Mouse (Mus musculus) MEL-GATA-1-ER (cell line): Measurements from ENCODE around the gene Jpt2.
"Not testable (repeated sequence)": the region's sequence is repeated elsewhere in the genome, so short reads cannot be mapped to it uniquely, and the experiment has no call there.

ENCODE experiments used
- DNase-seq: peaks from one replicate; pipeline ENCODE4 v3.0.0-alpha.2; 2012; ENCODE audit warnings: low read depth; ENCODE audit errors: extremely low read depth

Jpt2 gene

DNA sequence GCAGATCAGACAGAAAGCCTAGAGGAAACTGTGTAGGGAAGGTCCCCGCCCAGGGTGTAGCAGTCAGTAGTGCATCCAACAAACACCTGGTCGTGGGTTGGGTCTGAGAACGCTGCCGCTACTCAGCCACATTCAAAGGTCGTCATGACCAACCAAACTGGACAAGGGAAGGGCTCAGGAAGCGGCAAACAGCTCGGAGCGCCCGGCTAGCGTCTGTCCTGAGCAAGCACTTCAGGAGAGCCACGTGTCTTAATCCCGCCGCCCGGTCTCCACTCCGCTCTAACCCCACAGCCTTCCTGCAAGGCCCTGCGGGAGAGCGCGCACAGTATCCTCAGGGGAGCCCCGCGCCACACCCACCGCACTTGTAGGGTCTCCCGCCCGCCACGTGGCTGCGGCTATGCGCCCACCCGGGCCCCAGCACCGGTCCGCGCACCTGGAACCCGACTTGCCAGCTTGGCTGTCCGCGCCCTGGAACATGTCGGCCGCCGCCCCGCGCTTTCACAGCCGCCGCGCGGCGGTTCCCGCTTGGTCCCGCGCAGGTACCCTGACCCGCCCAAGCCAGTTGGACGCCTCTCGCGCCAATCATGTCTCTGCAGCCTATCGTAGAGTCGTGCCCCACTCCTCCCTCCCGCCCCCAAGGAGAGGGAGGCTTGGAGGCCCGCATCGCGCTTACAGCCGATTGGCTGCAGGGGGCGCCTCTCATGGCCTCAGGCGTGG lies at the start of gene Jpt2:
Jpt2 (minus strand) TSS at position 555 of the 717 bp plus-strand sequence.
- DNase-seq = peak; percentile 81

DNA sequence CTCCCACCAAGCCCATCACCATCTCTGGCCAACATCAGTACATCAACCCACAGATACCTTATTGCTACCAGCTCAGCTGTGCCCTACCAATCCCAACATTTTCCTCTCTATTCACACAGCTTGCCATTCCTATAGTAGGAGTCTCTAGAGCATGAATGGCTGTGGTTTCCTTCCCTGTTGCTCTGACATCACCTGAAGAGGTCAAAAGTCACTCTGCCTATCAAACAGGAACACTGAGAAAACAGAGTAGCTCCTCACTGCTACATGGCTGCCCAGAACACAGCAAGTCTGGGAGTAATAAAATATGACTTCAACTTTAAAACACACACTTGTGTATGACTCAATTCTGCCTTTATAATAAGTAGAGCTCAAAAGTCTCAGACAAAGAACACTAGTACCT lies 47.0 kb upstream of the Jpt2 start:
- no peak for DNase-seq

DNA sequence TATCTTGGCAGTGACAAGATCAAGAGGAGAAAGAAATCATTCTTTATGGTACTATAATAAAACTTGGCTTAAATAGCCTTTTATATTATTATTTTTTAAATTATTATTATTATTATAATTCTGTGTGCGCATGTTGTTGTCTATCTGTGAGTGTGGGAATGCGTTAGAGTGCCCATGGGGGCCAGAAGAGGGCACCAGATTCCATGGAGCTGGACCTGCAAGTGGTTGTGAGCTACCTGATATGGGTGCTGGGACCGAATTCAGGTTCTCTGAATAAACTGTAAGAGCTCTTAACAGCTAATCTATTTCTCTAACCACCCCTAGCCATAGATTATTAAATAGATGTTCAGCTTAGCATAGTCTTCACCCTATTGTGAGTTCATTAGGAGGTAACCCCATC lies 44.6 kb upstream of the Jpt2 start:
- DNase-seq = no peak

DNA sequence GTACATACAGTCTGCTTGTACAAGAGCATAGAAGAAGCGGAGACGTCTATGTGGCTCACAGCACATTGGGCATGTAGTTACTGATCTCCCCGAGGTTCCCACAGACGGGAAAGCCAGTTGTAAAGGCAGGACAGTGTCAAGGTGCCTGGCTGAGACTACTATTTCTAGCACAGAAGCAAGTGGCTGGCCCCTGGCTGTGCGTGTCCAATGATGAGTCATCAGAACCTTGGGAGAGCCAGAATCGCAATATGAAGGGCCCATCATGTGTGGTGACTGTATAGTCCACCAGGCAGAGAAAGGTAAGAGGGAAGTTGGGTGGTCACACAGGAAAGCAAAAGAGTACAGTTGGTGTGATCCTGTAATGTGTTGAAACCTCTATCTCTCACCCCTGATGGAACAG lies 34.2 kb upstream of the Jpt2 start:
- no peak for DNase-seq

DNA sequence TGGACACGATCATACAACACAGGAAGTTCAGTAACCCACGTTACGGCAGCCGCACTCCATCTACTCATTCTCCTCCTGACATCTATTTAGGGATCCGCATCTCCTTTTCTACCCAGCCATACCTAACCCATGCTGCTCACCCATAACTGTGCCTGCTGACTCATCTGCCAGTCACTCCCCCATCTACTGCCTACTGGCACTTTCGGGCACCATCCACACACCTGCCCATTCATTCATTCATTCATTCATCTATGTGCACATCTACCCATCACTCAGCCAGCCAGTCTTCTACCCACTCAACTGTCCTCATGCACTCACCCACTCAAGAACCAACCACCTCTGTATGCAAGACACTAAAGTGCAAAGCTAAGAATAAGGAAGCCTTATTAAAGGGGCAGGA lies 26.7 kb upstream of the Jpt2 start:
- no peak for DNase-seq

DNA sequence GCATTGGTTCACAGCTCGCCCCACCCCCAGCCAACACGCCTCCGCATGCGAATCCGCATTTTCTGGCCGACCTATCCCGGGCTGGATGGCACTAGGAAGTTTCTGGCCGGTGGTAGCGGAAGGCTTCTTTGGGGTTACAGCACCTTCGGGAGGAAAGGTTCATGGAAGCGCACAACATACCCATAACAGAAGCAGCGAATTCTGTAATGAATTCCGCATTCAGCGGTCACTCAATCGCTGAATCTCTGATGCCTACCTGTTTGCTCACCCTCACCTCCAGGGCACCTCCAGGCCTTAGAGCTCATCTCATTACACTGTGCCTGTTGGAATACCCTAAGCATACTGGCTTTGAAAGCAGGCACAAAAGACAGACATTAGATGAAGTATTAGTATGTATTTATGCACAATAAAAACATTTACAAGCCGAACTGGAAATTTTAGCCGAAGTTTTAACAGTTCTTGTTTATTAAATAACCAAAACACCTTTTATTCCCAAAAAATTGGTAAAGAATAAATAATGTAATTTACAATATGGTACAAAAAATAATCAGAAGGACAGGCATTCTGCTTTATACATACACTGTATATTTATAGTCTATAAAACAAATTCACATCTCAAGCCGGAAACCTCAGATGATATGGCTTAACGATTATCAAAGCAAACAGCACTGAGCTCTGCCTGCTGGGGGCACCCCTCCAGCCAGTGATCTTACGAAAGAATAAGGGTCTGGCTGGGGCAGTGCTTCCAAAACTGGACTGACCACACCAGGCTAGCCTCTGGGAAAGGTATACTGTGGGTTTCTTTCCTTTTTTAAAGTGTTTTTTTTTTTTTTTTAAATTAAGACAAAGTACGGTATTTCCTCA lies 595 bp upstream of the Jpt2 start:
- peak; percentile 2 for DNase-seq

DNA sequence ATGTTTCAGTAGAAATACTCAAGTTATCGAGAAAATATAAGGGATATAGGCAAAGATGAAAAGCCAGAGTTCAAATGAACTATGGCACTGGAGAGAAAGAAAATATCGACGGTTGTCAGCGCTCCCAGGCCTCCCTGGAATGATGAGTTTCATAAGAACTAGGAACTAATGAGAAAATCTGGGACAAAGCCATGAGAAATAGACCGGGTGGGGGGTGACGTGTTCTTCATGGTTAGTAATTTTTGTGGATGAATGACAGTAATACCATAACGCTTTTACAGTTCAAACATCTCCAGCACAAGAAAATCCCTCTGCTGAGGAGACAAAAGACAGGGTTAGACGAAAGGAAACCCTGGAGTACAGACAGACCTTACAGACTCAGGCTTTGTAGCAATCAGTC lies 1.1 kb downstream of the Jpt2 start:
- no peak for DNase-seq

DNA sequence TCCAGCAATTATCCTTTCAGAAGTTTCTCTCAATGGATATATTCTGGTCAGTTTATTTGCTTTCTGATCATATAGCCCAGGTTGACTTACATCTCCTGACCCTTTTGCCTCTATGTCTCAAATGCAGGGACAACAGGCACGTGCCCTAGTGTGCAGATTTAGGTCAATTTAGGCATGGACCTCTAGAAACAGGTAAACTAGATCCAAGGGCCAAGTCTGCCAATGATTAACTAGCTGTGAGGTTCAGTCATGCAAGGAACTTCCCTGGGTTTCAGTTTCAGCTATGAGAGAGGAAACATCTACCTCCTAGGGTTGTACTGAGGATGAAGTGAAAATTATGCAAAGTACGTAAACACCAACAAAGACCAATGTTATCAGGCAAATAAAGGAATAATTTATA lies 7.2 kb downstream of the Jpt2 start:
- DNase-seq = no peak

DNA sequence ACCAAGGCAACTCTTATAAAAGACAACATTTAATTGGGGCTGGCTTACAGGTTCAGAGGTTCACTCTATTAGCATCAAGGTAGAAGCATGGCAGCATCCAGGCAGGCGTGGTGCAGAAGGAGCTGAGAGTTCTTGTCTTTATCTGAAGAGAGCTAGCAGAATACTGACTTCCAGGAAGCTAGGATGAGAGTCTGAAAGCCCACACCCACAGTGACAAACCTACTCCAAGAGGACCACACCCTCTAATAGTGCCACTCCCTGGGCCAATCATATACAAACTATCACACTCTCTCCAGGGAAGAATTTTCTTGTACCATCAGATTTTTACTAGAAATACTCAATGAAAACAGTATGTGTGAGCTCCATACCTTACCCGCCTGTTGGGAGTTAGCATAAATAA lies 9.8 kb downstream of the Jpt2 start:
- DNase-seq = no peak

DNA sequence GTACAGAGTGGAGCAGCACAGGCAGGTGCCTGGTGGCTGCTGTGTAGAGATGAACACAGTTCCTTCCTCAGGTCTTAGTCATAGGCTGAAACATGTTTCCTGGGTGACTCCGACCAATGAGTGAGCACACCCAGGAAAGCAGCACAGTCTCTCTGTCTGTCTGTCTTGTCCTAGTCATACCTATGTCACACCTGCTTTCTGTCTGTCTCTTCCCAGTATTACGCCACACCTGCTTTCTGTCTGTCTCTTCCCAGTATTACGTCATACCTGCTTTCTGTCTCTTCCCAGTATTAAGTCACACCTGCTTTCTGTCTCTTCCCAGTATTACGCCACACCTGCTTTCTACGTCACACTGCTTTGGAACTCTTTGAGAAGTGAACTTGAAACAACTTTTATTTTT lies 12.3 kb downstream of the Jpt2 start:
- DNase-seq = no peak

DNA sequence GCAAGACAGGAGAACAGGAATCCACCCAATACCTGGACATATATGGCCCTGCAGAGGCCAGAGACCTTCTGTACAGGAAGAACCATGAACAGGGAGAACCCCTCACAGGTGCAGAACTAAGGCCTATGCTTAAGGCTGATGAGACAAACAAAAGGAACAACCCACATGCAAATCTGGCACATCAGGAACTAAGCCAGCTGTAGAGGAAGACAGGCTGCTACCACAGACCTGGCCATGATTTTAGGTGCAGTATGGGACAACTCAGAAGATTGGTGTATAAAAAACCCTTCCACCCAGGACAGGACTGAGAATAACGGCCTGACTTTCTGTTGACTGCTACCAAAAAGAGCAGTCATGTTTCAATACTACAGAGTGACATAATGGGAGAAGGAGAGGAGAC lies 16.9 kb downstream of the Jpt2 start:
- not testable (repeated sequence) for DNase-seq

DNA sequence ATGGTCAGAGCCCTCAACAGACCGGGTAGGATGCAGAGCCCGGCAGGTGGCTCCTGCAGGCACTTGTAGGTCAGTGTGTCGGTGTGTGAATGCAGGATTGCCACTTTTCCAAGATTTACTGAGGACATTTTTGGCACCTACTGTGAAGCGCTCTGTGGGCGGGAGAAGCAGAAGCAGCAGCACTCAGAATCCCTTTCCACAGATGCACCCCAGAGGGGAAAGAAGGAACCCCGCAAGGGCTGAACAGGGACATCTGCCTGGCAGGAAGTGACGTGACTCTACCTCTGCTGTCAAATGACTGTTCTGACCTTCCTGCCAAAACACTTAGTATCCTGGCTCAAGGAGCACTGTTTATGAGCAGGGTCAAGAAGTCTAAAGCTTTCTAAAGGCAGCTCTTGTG lies 17.5 kb downstream of the Jpt2 start:
- no peak for DNase-seq

DNA sequence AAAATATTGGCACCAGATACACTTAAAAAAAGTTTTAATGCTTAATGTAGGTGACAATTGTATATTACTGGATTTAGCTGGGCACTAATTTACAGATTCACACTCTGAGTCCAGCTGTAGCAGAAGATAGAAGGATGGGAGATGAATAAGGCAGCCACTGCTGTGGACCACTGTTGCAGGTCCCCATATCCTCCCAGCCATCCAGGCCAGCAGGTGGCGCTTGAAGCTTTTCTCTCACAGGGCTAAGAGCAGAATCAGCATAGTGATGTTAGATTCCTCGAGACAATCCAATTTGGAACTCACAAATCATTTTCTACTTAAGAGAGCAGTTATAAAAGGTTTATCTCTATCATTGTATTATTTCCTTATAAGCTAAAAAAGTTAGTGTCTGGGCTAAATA lies 18.0 kb downstream of the Jpt2 start:
- DNase-seq = not testable (repeated sequence)

DNA sequence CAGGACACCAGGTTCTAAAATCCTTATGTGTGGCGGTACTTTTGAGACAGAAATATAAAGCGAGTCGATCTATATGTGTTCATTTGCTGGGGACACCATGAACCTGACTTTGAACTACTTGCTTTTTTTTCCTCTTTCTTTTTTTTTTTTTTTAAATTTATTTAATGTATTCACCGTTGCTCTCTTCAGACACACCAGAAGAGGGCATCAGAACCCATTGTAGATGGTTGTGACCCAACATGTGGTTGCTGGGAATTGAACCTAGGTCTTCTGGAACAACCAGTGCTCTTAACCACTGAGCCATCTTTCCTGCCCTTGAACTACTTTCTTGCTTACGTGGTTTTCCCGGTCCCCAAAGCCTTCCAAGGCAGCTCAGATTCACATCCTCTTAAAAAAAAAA lies 23.2 kb downstream of the Jpt2 start:
- DNase-seq = no peak

DNA sequence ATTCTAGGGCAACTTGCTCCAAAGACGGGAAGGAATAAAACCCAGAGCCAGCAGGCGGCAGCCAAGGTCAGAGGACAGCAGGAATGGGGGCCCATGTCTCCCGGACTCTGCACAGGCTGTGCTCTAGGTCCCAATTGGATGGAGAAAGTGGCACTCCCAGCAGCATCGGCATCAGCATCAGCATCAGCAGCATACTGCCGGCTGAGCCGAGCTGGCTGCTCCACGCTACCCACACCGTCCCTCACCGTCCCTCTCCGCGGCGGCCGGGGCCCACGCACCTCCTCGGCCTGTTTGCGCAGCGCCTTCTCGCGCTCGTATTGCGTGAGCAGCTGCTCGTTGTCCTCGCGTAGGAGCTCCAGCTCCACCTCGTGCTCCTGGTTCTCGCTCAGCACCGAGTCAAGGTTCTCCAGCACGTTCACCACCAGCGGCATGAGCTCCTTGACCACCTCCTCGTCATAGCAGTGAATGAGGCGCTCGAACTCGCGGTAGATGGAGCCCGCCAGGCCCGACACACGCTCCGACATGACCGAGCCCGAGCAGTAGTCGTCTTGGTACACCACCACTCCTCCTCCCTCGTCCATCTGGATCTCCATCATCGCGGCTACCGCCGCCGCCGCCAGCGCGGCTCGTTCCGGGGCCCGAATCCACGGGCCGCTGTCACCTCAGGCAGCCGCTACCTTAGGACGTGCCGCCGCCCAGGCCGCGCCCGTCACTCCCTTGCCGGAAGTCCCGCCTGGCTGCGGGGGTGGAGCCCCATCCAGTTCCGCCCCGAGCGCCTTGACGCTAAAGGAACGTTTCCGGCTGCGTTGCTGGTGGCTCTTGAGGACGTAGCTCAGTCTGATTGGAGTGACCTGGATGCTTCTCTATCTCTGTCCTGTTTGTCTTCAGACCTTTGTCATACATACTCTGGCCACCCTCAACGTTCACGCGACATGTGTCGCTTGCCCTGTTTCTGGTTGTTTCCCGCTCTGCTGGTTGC lies 23.9 kb downstream of the Jpt2 start, which contains the start of gene Mapk8ip3:
Mapk8ip3 (minus strand) TSS at position 719 of the 979 bp plus-strand sequence.
- peak; percentile 77 for DNase-seq

DNA sequence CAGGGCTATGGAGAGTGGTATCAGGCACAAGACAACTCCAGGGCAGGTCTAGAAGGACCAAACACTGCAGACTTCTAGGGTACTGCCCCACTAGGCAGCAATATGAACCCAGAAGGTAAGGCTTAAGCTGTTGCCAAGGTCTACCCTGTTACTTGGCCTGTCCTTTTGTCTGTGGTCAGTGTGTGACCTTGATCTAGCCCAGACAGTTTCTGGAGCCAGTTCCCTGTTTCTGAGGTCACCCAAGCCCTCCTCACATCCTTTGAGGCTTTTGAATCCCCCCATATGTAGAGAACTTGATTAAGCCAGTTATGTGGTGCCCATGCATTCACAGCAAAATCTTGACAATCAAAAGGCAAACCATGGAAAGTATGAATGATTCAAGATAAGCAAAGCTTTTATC lies 24.8 kb downstream of the Jpt2 start:
- no peak for DNase-seq

DNA sequence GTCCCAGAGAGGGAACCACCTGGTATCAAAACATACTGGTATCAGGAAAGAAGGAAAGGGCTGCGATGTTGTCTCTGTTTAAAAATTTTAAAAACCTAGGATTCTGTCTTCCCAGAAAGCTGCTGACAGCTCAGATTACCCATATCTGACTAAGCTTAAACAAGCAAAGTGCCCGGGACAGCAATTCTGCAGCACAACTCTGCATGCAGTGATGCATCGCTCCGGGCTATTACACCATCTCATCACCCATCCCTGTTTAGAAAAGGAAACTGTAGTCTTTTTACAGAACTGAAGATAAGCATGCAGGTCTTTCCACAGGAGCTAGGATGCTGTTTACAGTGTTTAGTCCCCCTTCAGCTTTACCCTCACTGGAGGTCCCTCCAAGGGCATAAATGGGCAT lies 25.6 kb downstream of the Jpt2 start:
- DNase-seq = no peak

DNA sequence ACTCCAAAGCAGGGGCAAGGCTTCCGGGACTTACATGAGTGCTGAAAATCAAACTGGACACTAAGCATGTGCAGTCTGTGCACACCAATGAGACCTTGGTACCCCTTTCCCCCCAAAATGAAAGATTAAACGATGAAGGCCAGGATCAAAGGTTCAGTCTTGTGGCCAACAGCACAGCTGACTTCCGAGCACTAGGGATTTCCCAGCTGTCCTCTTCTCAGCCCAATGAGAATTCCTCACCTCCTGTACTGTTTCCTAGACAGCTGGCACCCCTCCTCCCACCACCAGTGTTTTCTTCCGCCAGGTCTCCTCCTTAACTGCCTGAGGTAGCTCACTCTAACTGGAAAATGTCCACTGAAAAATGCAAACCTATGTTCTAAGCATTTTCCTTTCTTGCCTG lies 27.3 kb downstream of the Jpt2 start:
- no peak for DNase-seq

DNA sequence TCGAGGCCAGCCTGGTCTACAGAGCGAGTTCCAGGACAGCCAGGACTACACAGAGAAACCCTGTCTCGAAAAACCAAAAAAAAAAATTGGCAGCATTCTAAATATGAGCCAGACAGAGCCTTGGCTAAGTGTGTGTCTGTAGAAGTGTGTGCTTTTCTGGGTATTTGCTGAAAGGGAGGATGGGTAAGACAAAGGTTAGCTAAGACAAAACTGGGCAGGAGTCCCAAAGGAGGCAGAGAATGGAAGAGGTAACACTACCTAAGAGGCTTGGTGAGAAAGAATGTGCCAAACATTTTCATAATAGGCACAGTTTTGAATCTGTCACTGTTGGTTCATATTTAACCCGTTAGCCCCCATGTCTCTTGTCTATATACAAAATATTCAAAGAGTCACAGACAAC lies 28.1 kb downstream of the Jpt2 start:
- DNase-seq = no peak

DNA sequence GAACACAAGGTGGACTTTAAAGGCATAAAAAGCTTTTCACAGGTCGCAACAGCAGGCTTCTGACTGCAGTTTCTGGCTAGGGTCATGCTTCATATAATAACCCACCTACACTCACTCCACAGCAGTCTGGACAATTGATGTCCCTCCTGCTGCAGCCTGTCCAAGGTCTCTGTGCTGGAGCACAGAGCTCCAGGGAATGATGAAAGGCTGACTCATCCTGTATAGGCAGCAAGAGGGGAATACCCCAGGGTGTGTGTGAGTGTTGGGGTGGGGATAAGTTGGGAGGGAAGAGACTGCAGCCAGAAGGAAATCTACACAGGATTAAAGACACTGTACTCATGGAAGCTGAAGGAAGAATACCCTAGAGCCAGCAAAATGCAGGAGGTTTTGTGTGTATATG lies 31.0 kb downstream of the Jpt2 start:
- no peak for DNase-seq

DNA sequence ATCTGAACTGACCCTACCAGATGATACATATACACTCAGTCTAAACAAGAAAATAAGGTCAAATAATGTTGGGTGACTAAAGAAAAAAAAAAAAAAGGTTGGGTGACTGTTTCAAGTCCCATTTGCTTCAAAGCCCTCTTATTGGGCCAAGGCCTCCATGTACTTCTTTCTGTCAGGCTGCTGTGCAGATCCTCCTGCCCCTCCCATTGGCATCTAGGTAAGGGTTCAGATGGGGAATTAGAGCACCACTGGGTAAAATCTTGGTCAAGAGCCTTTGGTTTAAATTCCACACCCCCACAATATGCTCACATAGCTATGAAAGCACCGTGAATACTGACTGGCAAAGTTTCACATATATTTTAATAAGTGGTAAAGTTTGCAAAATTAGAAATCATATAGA lies 37.2 kb downstream of the Jpt2 start:
- no peak for DNase-seq

DNA sequence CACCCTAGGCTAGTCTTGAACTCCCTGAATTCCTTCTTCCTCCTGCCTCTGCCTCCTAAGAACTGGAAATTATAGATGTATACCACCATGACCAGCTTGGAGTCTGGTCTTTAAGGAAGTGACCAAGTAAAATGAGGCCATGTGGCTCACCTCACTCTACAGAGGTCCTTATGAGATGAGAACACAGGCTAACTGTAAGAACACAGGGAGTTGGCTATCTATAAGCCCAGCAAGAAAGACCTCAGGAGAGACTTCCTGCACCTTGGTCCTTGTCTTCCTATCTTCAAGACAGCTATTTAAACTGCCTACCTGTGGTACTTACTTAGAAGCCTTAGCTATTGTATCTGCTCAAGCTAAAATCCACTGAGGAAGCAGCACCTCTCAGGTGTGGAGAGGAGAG lies 46.5 kb downstream of the Jpt2 start:
- DNase-seq = no peak
